Mouse (Mus musculus) fat pad, adult 2 months (tissue): ENCODE data around the gene Adamtsl4.
"Not testable (repeated sequence)": the region's sequence is repeated elsewhere in the genome, so short reads cannot be mapped to it uniquely, and the experiment has no call there.

Experiments used
- DNase-seq: peaks from one replicate; pipeline ENCODE4 v3.0.0-alpha.2; 2011; ENCODE audit warnings: low read depth, low spot score; ENCODE audit errors: extremely low read depth

Gene Adamtsl4

GRCm38 (mm10) chr3:95662724-95663449 lies 24.8 kb downstream of the Adamtsl4 start:
- no peak for DNase-seq

- DNase-seq: no peak
Observed at GRCm38 (mm10) chr3:95661945-95662715, 25.6 kb downstream of the Adamtsl4 start.

DNA sequence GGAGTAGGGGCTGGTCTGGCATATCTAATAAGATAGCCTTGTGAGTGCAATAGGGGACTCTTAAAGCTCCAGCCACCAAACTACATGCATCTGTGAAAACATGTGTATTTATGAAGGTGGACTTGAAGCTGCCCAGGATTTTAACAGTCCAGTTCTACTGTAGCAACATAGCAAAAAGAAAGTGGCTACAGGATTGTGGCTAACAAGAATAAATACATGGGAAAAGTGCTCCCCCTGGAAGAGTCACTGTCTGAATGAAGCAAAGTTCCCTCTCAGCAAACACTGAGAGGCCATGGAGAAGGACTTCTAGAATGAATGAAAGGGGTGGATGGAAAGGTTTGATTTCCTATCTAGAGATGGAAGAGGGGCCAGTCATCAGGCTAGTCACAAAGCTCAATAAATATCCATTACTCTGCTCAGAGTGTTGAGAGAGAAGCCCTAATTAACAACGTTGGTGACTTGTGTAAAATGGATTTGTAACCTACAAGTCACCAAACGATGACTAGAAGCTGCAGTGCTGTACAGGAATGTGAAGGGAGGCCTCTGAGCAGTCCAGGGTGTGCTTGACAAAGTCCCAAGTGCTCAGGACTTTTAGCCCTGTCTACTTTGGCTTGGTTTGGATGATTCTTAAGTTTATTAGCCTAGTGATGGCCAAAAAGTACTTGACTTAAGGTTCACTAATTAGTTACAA lies 26.8 kb downstream of the Adamtsl4 start:
- no peak for DNase-seq

DNA sequence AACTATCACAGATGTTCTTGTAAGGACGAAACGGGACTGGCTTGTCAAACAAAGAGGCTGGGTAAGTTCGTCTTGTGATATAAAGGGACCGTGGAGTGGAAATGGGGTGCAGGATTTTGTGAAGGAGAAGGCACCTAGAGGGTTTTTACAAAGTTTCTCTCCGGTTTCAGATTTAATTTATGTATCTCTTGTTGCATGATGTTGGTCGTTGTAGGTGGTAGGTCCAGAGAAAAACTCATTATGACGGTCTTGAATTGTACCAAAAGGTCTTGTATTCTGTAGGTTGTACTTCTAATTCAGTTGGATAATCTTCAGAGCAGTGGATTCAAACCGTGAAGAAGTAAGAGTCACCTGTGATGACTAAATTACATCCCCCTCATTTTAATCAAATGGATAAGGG lies 27.8 kb downstream of the Adamtsl4 start:
- DNase-seq: no peak

- DNase-seq: no peak
Observed at GRCm38 (mm10) chr3:95658868-95659712, 28.6 kb downstream of the Adamtsl4 start.

- no peak for DNase-seq
Observed at GRCm38 (mm10) chr3:95658236-95658867, 29.4 kb downstream of the Adamtsl4 start, which contains the start of gene Mcl1. Gene Mcl1, plus strand, starts transcription at chr3:95658788.

- DNase-seq: no peak
Observed at GRCm38 (mm10) chr3:95657711-95658110, 30.0 kb downstream of the Adamtsl4 start.

GRCm38 (mm10) chr3:95657108-95657507 lies 30.6 kb downstream of the Adamtsl4 start:
- no peak for DNase-seq

DNA sequence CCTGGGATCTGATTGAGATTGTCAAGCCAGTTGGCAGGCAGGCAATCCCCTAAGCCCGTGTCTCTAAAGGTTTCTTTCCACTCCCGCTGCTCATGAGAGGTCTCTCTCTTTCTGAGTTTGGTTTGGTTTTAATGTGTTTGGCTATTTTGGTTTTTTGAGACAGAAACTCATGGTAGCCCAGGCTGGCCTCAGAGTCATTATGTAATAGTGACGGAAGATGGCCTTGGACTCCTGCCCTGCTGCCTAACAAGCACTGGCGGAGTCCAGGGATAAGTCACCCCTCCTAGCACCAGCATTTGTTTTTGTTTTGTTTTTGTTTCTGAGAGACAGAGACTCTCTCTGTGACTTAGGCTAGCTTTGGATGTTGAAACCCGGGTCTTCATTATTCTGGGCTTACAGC lies 32.3 kb downstream of the Adamtsl4 start:
- DNase-seq: no peak

- DNase-seq: not testable (repeated sequence)
Observed at GRCm38 (mm10) chr3:95654371-95654770, 33.3 kb downstream of the Adamtsl4 start.

- no peak for DNase-seq
Observed at GRCm38 (mm10) chr3:95653473-95654034, 34.2 kb downstream of the Adamtsl4 start.

DNA sequence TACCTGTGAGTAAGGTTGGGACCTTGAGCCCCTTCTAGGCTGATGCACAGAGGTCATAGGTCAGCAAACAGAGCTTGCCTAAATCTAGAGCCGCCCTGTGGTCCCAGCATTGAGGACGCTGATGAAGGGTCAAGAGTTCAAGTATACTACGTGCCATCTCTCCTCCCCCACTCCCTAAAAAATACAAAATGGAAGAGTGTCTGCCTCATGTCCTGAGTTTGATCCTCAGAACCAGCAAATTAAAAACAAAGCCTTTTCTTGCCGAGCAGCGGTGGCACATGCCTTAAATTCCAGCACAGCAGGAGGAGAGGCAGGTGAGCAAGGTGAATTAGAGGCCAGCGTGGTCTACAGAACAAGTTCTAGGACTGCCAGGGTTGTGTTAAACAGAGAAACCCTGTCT lies 34.8 kb downstream of the Adamtsl4 start:
- DNase-seq: no peak

- no peak for DNase-seq
Observed at GRCm38 (mm10) chr3:95652204-95652811, 35.4 kb downstream of the Adamtsl4 start.

- no peak for DNase-seq
Observed at GRCm38 (mm10) chr3:95651391-95652203, 36.1 kb downstream of the Adamtsl4 start.

DNA sequence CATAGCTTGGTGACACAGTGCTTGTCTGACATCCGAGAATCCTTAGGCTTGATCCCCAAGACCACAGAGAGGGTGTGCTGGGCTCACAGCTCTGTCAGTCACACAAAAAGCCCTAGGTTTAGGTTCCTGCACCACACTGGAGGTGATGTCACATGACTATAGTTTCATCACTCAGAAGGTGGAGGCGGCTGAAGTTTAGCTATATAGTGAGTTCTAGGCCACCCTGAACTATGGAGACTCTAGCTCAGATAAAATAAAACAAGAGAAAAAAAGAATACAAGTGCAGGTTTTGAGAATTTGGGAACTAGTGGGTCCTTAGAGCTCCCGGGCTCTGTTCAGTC lies 36.7 kb downstream of the Adamtsl4 start:
- no peak for DNase-seq

DNA sequence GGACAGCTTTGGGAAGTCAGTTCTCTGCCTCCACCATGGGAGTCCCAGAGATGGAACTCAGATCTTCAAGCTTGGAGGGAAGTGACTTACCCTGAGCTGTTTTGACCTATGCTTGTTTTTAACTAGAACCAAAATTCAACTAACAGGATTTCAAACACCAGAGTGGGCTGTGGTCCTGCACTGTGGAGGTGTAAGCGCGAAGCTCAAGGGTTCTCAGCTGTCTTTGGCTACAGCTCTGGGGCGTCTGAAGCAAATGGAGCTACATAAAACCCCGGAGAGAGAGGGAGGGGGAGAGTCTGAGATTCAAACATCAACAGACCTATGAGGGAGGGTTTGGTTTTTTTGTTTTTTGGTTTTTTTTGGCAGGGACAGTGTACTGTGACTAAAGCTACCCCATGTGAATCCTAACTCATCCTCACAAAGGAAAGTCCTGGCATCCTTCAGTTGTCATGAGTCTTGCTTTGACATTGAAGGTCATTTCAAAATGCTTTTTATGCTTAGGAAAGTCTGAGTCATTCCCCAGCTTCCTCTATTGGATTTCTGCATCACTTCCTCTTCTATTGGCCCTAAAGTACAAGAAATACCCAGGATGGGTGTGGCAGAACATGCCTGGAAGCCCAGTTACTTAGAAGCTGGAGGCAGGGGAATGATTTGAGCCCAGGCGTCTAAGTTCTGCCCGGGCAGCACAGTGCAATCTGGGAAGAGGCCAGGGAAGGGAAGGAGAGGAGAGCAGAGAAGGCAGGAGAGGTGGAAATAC lies 37.3 kb downstream of the Adamtsl4 start:
- DNase-seq: no peak

- DNase-seq: no peak
Observed at GRCm38 (mm10) chr3:95648016-95648415, 39.7 kb downstream of the Adamtsl4 start.
